Mouse (Mus musculus) MEL (cell line): Measurements from ENCODE around the gene Soga1. TPM values are rescaled to one million over a fixed set of nuclear protein-coding genes. Genes with fewer than 3 reads are reported as not detected.

Experiments used
- DNase-seq: peaks from one replicate; pipeline ENCODE4 v3.0.0; 2011; ENCODE audit warnings: low read depth, low spot score
- H3K27ac ChIP-seq: 2 replicates; pipeline ENCODE4 v1.5.1; 2012; ENCODE audit warnings: low read depth, mild to moderate bottlenecking, control low read depth, low read length, moderate library complexity; ENCODE audit not compliant: control insufficient read depth
- H3K27me3 ChIP-seq, 2 experiments: fragments of 150-350 bp in 1 of 2; sonication (generic) in 1 of 2; 2 replicates each; pipeline ENCODE4 v1.6.1; 2012; ENCODE audit warnings: low read length in 2 of 2, mild to moderate bottlenecking in 2 of 2, improper control_type of control experiment in 1 of 2, moderate library complexity in 1 of 2; ENCODE audit not compliant: insufficient read depth in 2 of 2, control insufficient read depth in 1 of 2
- H3K36me3 ChIP-seq, 2 experiments: 2 replicates each; pipeline ENCODE4 v1.6.1; 2012 to 2014; ENCODE audit warnings: low read length in 2 of 2, improper control_type of control experiment in 1 of 2, inconsistent platforms in 1 of 2, mild to moderate bottlenecking in 1 of 2; ENCODE audit not compliant: insufficient read depth in 2 of 2, control insufficient read depth in 1 of 2
- H3K4me1 ChIP-seq, 2 experiments: fragments of 150-350 bp in 1 of 2; sonication (generic) in 1 of 2; 2 replicates each; pipeline ENCODE4 v1.6.1; 2012; ENCODE audit warnings: low read length in 2 of 2, improper control_type of control experiment in 1 of 2, mild to moderate bottlenecking in 1 of 2; ENCODE audit not compliant: insufficient read depth in 2 of 2, control insufficient read depth in 1 of 2
- H3K4me3 ChIP-seq, 2 experiments: fragments of 150-350 bp in 1 of 2; sonication (generic) in 1 of 2; 2 replicates each; pipeline ENCODE4 v1.5.1; 2012; ENCODE audit warnings: low read depth in 2 of 2, low read length in 2 of 2, mild to moderate bottlenecking in 2 of 2, moderate library complexity in 2 of 2, control low read depth in 1 of 2, improper control_type of control experiment in 1 of 2; ENCODE audit not compliant: control insufficient read depth in 1 of 2, insufficient read depth in 1 of 2
- H3K79me2 ChIP-seq: 2 replicates; pipeline ENCODE4 v1.6.1; 2012; ENCODE audit warnings: mild to moderate bottlenecking, low read length, moderate library complexity; ENCODE audit not compliant: control insufficient read depth, poor library complexity, insufficient read depth
- H3K9ac ChIP-seq: 2 replicates; pipeline ENCODE4 v1.6.1; 2012; ENCODE audit warnings: low read depth, mild to moderate bottlenecking, control low read depth, low read length, moderate library complexity; ENCODE audit not compliant: control insufficient read depth, poor library complexity, severe bottlenecking
- H3K9me3 ChIP-seq: fragments of 150-350 bp; sonication (generic); replicated peaks from 2 replicates; pipeline ENCODE4 v1.6.1; 2012; ENCODE audit warnings: mild to moderate bottlenecking, low read length, improper control_type of control experiment, moderate library complexity; ENCODE audit not compliant: insufficient read depth
- CHD1 ChIP-seq: IDR thresholded peaks from 2 replicates; pipeline ENCODE4 v1.6.1; 2012; ENCODE audit warnings: low read depth, mild to moderate bottlenecking, inconsistent platforms, low read length, improper control_type of control experiment
- CHD2 ChIP-seq: IDR thresholded peaks from 2 replicates; pipeline ENCODE4 v1.6.1; 2011; ENCODE audit warnings: low read length, improper control_type of control experiment
- CTCF ChIP-seq, 3 experiments: IDR thresholded peaks in 2 of 3; conservative IDR thresholded peaks in 1 of 3; 2 replicates each; pipeline ENCODE4 v1.5.1; 2011 to 2012; ENCODE audit warnings: low read length in 3 of 3, low read depth in 2 of 3, mild to moderate bottlenecking in 2 of 3, improper control_type of control experiment in 1 of 3, inconsistent platforms in 1 of 3, mixed read lengths in 1 of 3, moderate library complexity in 1 of 3; ENCODE audit not compliant: control insufficient read depth in 1 of 3, insufficient read depth in 1 of 3, poor library complexity in 1 of 3, severe bottlenecking in 1 of 3
- E2F4 ChIP-seq: IDR thresholded peaks from 2 replicates; pipeline ENCODE4 v1.6.1; 2011; ENCODE audit warnings: low read depth, low read length, improper control_type of control experiment, borderline replicate concordance
- EP300 ChIP-seq, 2 experiments: IDR thresholded peaks; 2 replicates each; pipeline ENCODE4 v1.6.1; 2011; ENCODE audit warnings: improper control_type of control experiment in 2 of 2, low read length in 2 of 2, low read depth in 1 of 2, mild to moderate bottlenecking in 1 of 2
- ETS1 ChIP-seq: IDR thresholded peaks from 2 replicates; pipeline ENCODE4 v1.6.1; 2012; ENCODE audit warnings: low read depth, mild to moderate bottlenecking, inconsistent platforms, low read length, improper control_type of control experiment, moderate library complexity
- GABPA ChIP-seq: IDR thresholded peaks from 2 replicates; pipeline ENCODE4 v1.6.1; 2012; ENCODE audit warnings: low read depth, mild to moderate bottlenecking, inconsistent platforms, low read length, improper control_type of control experiment, moderate library complexity
- GATA1 ChIP-seq: IDR thresholded peaks from 2 replicates; pipeline ENCODE4 v1.6.1; 2011; ENCODE audit warnings: low read depth, low read length, improper control_type of control experiment
- HCFC1 ChIP-seq: IDR thresholded peaks from 2 replicates; pipeline ENCODE4 v1.6.1; 2012; ENCODE audit warnings: low read depth, mild to moderate bottlenecking, inconsistent platforms, low read length, improper control_type of control experiment, moderate library complexity
- JUND ChIP-seq: IDR thresholded peaks from 2 replicates; pipeline ENCODE4 v1.6.1; 2011; ENCODE audit warnings: low read depth, mild to moderate bottlenecking, improper control_type of control experiment, low read length
- KAT2A ChIP-seq: conservative IDR thresholded peaks from 2 replicates; pipeline ENCODE4 v1.6.1; 2012; ENCODE audit warnings: low read depth, low read length, improper control_type of control experiment, inconsistent platforms
- MAFK ChIP-seq: IDR thresholded peaks from 2 replicates; pipeline ENCODE4 v1.6.1; 2011; ENCODE audit warnings: low read depth, mild to moderate bottlenecking, low read length, improper control_type of control experiment, borderline replicate concordance
- MEF2A ChIP-seq: IDR thresholded peaks from 2 replicates; pipeline ENCODE4 v1.6.1; 2014; ENCODE audit warnings: low read depth, mild to moderate bottlenecking, inconsistent platforms, low read length, improper control_type of control experiment; ENCODE audit not compliant: poor library complexity, insufficient replicate concordance, severe bottlenecking; ENCODE audit errors: extremely low read depth
- MXI1 ChIP-seq: IDR thresholded peaks from 2 replicates; pipeline ENCODE4 v1.6.1; 2011; ENCODE audit warnings: mild to moderate bottlenecking, low read depth, low read length, improper control_type of control experiment
- MYB ChIP-seq: IDR thresholded peaks from 2 replicates; pipeline ENCODE4 v1.6.1; 2011; ENCODE audit warnings: mild to moderate bottlenecking, low read depth, low read length, improper control_type of control experiment
- NELFE ChIP-seq: IDR thresholded peaks from 2 replicates; pipeline ENCODE4 v1.6.1; 2011; ENCODE audit warnings: low read depth, low read length, improper control_type of control experiment
- NRF1 ChIP-seq: IDR thresholded peaks from 2 replicates; pipeline ENCODE4 v1.6.1; 2014; ENCODE audit warnings: low read depth, mild to moderate bottlenecking, inconsistent platforms, low read length, improper control_type of control experiment, moderate library complexity; ENCODE audit not compliant: poor library complexity, insufficient read depth, severe bottlenecking
- POLR2A ChIP-seq, 2 experiments: IDR thresholded peaks; 2 replicates each; pipeline ENCODE4 v1.6.1; 2011 to 2012; ENCODE audit warnings: low read length in 2 of 2, mild to moderate bottlenecking in 2 of 2, control low read depth in 1 of 2, improper control_type of control experiment in 1 of 2, low read depth in 1 of 2, moderate library complexity in 1 of 2; ENCODE audit not compliant: control insufficient read depth in 1 of 2, insufficient read depth in 1 of 2, poor library complexity in 1 of 2
- POLR2AphosphoS5 ChIP-seq: IDR thresholded peaks from 2 replicates; pipeline ENCODE4 v1.6.1; 2012; ENCODE audit warnings: low read depth, borderline replicate concordance, mild to moderate bottlenecking, inconsistent platforms, low read length, moderate library complexity, mixed read lengths
- RAD21 ChIP-seq: IDR thresholded peaks from 2 replicates; pipeline ENCODE4 v1.6.1; 2011; ENCODE audit warnings: mild to moderate bottlenecking, low read depth, low read length, improper control_type of control experiment
- SIN3A ChIP-seq: IDR thresholded peaks from 2 replicates; pipeline ENCODE4 v1.6.1; 2012; ENCODE audit warnings: low read length, improper control_type of control experiment, inconsistent platforms
- SMC3 ChIP-seq: IDR thresholded peaks from 2 replicates; pipeline ENCODE4 v1.6.1; 2011; ENCODE audit warnings: low read depth, low read length, improper control_type of control experiment
- TAL1 ChIP-seq: IDR thresholded peaks from 2 replicates; pipeline ENCODE4 v1.6.1; 2012; ENCODE audit warnings: mild to moderate bottlenecking, inconsistent platforms, low read length, moderate library complexity, mixed read lengths
- TBP ChIP-seq: IDR thresholded peaks from 2 replicates; pipeline ENCODE4 v1.8.0; 2011; ENCODE audit warnings: low read depth, low read length, improper control_type of control experiment
- USF1 ChIP-seq: IDR thresholded peaks from 2 replicates; pipeline ENCODE4 v1.6.1; 2014; ENCODE audit warnings: low read depth, mild to moderate bottlenecking, inconsistent platforms, low read length, improper control_type of control experiment, moderate library complexity
- USF2 ChIP-seq, 2 experiments: IDR thresholded peaks; 2 replicates each; pipeline ENCODE4 v1.6.1; 2011 to 2012; ENCODE audit warnings: improper control_type of control experiment in 2 of 2, low read length in 2 of 2, borderline replicate concordance in 1 of 2, inconsistent platforms in 1 of 2, low read depth in 1 of 2, mild to moderate bottlenecking in 1 of 2; ENCODE audit not compliant: insufficient read depth in 1 of 2
- ZC3H11A ChIP-seq: IDR thresholded peaks from 2 replicates; pipeline ENCODE4 v1.6.1; 2012; ENCODE audit warnings: low read depth, mild to moderate bottlenecking, inconsistent platforms, low read length, improper control_type of control experiment
- ZKSCAN1 ChIP-seq: IDR thresholded peaks from 2 replicates; pipeline ENCODE4 v1.6.1; 2012; ENCODE audit warnings: low read depth, mild to moderate bottlenecking, inconsistent platforms, low read length, improper control_type of control experiment, moderate library complexity
- ZNF384 ChIP-seq: IDR thresholded peaks from 2 replicates; pipeline ENCODE4 v1.6.1; 2012; ENCODE audit warnings: low read depth, mild to moderate bottlenecking, inconsistent platforms, low read length, improper control_type of control experiment
- polyA plus RNA-seq, 2 experiments: library from polyadenylated mRNA; stranded (reverse) in 1 of 2; unstranded in 1 of 2; fragments of >175 nt in 1 of 2; fragments of >200 nt in 1 of 2; gene quantifications; 2 replicates each; pipeline versions ENCODE4 v1.2.1 to v1.2.4; 2012; ENCODE audit warnings: low replicate concordance in 2 of 2, low read depth in 1 of 2; ENCODE audit not compliant: insufficient read length in 2 of 2, insufficient read depth in 1 of 2, missing spikeins in 1 of 2
- total RNA-seq: library from RNA; depleted of rRNA; stranded (reverse); fragments of 300-350 nt; gene quantifications from 2 replicates; pipeline ENCODE4 v1.2.3, GENCODE M21; 2012

The Soga1 gene
- total and polyA plus RNA-seq, 3 experiments, result 0.50 to 2.0 TPM; not detected in 1

- Histone ChIP-seq H3K4me1 (no peaks in the 10 kb centered on the region), H3K27ac (no peak overlapping the region), H3K9me3 (no peaks in the 10 kb centered on the region), H3K36me3 (peaks cover 0 to 15% of the 10 kb centered on the region in 2 experiments; a peak in 2 of 4 replicates), H3K79me2 (no peaks in the 10 kb centered on the region), H3K27me3 (no peaks in the 10 kb centered on the region), H3K9ac (no peak overlapping the region), H3K4me3 (no peak overlapping the region)
- DNase-seq, result no peak
- TF ChIP-seq KAT2A (no peak), TAL1 (no peak), USF1 (no peak), EP300 (IDR thresholded peaks at IDR 0.05; ENCODE audit: low read depth in 1 of 2, low read length in 2 of 2) (no peak), ZKSCAN1 (no peak), RAD21 (no peak), POLR2A (IDR thresholded peaks at IDR 0.05; ENCODE audit: control insufficient read depth in 1 of 2, insufficient read depth in 1 of 2, low read depth in 1 of 2, low read length in 2 of 2, poor library complexity in 1 of 2) (no peak), HCFC1 (no peak), NRF1 (no peak), ETS1 (no peak), POLR2AphosphoS5 (no peak), CHD1 (no peak), JUND (no peak), MEF2A (no peak), TBP (no peak), CHD2 (no peak), CTCF (IDR thresholded peaks at IDR 0.05 in 2 of 3, conservative IDR thresholded peaks at IDR 0.05 in 1 of 3; ENCODE audit: control insufficient read depth in 1 of 3, insufficient read depth in 1 of 3, low read depth in 2 of 3, low read length in 3 of 3, poor library complexity in 1 of 3, severe bottlenecking in 1 of 3) (no peak), ZNF384 (no peak), MAFK (no peak)
These were observed 80.8 kb downstream of the Soga1 start for GRCm38 (mm10) chr2:156998263-156998662.

- Histone ChIP-seq H3K9me3 (no peaks in the 10 kb centered on the region), H3K27ac (no peak overlapping the region), H3K4me3 (no peak overlapping the region), H3K36me3 (peaks cover 5 to 15% of the 10 kb centered on the region in 2 experiments), H3K4me1 (no peaks in the 10 kb centered on the region; a peak in 1 of 4 replicates), H3K27me3 (no peaks in the 10 kb centered on the region), H3K79me2 (peaks cover 2% of the 10 kb centered on the region), H3K9ac (no peak overlapping the region)
- DNase-seq, result peak; percentile 38
- no peak for TF ChIP-seq USF2 (IDR thresholded peaks at IDR 0.05; ENCODE audit: borderline replicate concordance in 1 of 2, insufficient read depth in 1 of 2, low read depth in 1 of 2, low read length in 2 of 2)
- no peak for TF ChIP-seq KAT2A
- TF ChIP-seq MXI1, result no peak
- TF ChIP-seq SMC3, result peak; percentile 39
- no peak for TF ChIP-seq GABPA
- peak; percentile 26 to 62 (median 27); a peak in 3 of 6 replicates for TF ChIP-seq CTCF (IDR thresholded peaks at IDR 0.05 in 2 of 3, conservative IDR thresholded peaks at IDR 0.05 in 1 of 3; ENCODE audit: control insufficient read depth in 1 of 3, insufficient read depth in 1 of 3, low read depth in 2 of 3, low read length in 3 of 3, poor library complexity in 1 of 3, severe bottlenecking in 1 of 3)
- TF ChIP-seq USF1, result no peak
- TF ChIP-seq POLR2A (IDR thresholded peaks at IDR 0.05; ENCODE audit: control insufficient read depth in 1 of 2, insufficient read depth in 1 of 2, low read depth in 1 of 2, low read length in 2 of 2, poor library complexity in 1 of 2), result no peak
- TF ChIP-seq ZNF384, result no peak
- TF ChIP-seq E2F4, result no peak
- no peak for TF ChIP-seq GATA1
- TF ChIP-seq TBP, result no peak
- no peak for TF ChIP-seq SIN3A
- TF ChIP-seq MYB, result no peak
- TF ChIP-seq ETS1, result no peak
- peak; percentile 33; the same call in 1 of the 2 replicates for TF ChIP-seq ZC3H11A
- peak; percentile 58 for TF ChIP-seq RAD21
- no peak for TF ChIP-seq HCFC1
- no peak for TF ChIP-seq JUND
- TF ChIP-seq POLR2AphosphoS5, result no peak
- no peak for TF ChIP-seq MAFK
- TF ChIP-seq NELFE, result no peak
These were observed 82.5 kb downstream of the Soga1 start for GRCm38 (mm10) chr2:156996576-156996975.
